Mouse (Mus musculus) bone marrow macrophage, adult 2 months (primary cell): ENCODE measurements around the gene Krcc1.

Source experiments
- CTCF ChIP-seq: IDR thresholded peaks from 2 replicates; pipeline ENCODE4 v1.5.1; 2012; ENCODE audit warnings: low read depth, mild to moderate bottlenecking, low read length, moderate library complexity
- POLR2A ChIP-seq: IDR thresholded peaks from 2 replicates; pipeline ENCODE4 v1.6.1; 2012; ENCODE audit warnings: mild to moderate bottlenecking, low read depth, low read length, borderline replicate concordance

GRCm38 (mm10) chr6:71302097-71302731, 30.7 kb downstream of the Krcc1 start:
- TF ChIP-seq CTCF (no peak), POLR2A (no peak)
